Mouse (Mus musculus) MEL (cell line): ENCODE results near the gene Lmnb2. TPM values are rescaled to one million over a fixed set of nuclear protein-coding genes. Genes with fewer than 3 reads are reported as not detected.

Source experiments
- DNase-seq: peaks from one replicate; pipeline ENCODE4 v3.0.0; 2011; ENCODE audit warnings: low read depth, low spot score
- H3K27ac ChIP-seq: 2 replicates; pipeline ENCODE4 v1.5.1; 2012; ENCODE audit warnings: low read depth, mild to moderate bottlenecking, control low read depth, low read length, moderate library complexity; ENCODE audit not compliant: control insufficient read depth
- H3K27me3 ChIP-seq, 2 experiments: fragments of 150-350 bp in 1 of 2; sonication (generic) in 1 of 2; 2 replicates each; pipeline ENCODE4 v1.6.1; 2012; ENCODE audit warnings: low read length in 2 of 2, mild to moderate bottlenecking in 2 of 2, improper control_type of control experiment in 1 of 2, moderate library complexity in 1 of 2; ENCODE audit not compliant: insufficient read depth in 2 of 2, control insufficient read depth in 1 of 2
- H3K36me3 ChIP-seq, 2 experiments: 2 replicates each; pipeline ENCODE4 v1.6.1; 2012 to 2014; ENCODE audit warnings: low read length in 2 of 2, improper control_type of control experiment in 1 of 2, inconsistent platforms in 1 of 2, mild to moderate bottlenecking in 1 of 2; ENCODE audit not compliant: insufficient read depth in 2 of 2, control insufficient read depth in 1 of 2
- H3K4me1 ChIP-seq, 2 experiments: fragments of 150-350 bp in 1 of 2; sonication (generic) in 1 of 2; 2 replicates each; pipeline ENCODE4 v1.6.1; 2012; ENCODE audit warnings: low read length in 2 of 2, improper control_type of control experiment in 1 of 2, mild to moderate bottlenecking in 1 of 2; ENCODE audit not compliant: insufficient read depth in 2 of 2, control insufficient read depth in 1 of 2
- H3K4me3 ChIP-seq, 2 experiments: fragments of 150-350 bp in 1 of 2; sonication (generic) in 1 of 2; 2 replicates each; pipeline ENCODE4 v1.5.1; 2012; ENCODE audit warnings: low read depth in 2 of 2, low read length in 2 of 2, mild to moderate bottlenecking in 2 of 2, moderate library complexity in 2 of 2, control low read depth in 1 of 2, improper control_type of control experiment in 1 of 2; ENCODE audit not compliant: control insufficient read depth in 1 of 2, insufficient read depth in 1 of 2
- H3K79me2 ChIP-seq: 2 replicates; pipeline ENCODE4 v1.6.1; 2012; ENCODE audit warnings: mild to moderate bottlenecking, low read length, moderate library complexity; ENCODE audit not compliant: control insufficient read depth, poor library complexity, insufficient read depth
- H3K9ac ChIP-seq: 2 replicates; pipeline ENCODE4 v1.6.1; 2012; ENCODE audit warnings: low read depth, mild to moderate bottlenecking, control low read depth, low read length, moderate library complexity; ENCODE audit not compliant: control insufficient read depth, poor library complexity, severe bottlenecking
- H3K9me3 ChIP-seq: fragments of 150-350 bp; sonication (generic); replicated peaks from 2 replicates; pipeline ENCODE4 v1.6.1; 2012; ENCODE audit warnings: mild to moderate bottlenecking, low read length, improper control_type of control experiment, moderate library complexity; ENCODE audit not compliant: insufficient read depth
- BHLHE40 ChIP-seq: IDR thresholded peaks from 2 replicates; pipeline ENCODE4 v1.6.1; 2012; ENCODE audit warnings: low read depth, mild to moderate bottlenecking, inconsistent platforms, low read length, improper control_type of control experiment, borderline replicate concordance
- CHD2 ChIP-seq: IDR thresholded peaks from 2 replicates; pipeline ENCODE4 v1.6.1; 2011; ENCODE audit warnings: low read length, improper control_type of control experiment
- CTCF ChIP-seq, 3 experiments: IDR thresholded peaks in 2 of 3; conservative IDR thresholded peaks in 1 of 3; 2 replicates each; pipeline ENCODE4 v1.5.1; 2011 to 2012; ENCODE audit warnings: low read length in 3 of 3, low read depth in 2 of 3, mild to moderate bottlenecking in 2 of 3, improper control_type of control experiment in 1 of 3, inconsistent platforms in 1 of 3, mixed read lengths in 1 of 3, moderate library complexity in 1 of 3; ENCODE audit not compliant: control insufficient read depth in 1 of 3, insufficient read depth in 1 of 3, poor library complexity in 1 of 3, severe bottlenecking in 1 of 3
- ELF1 ChIP-seq: IDR thresholded peaks from 2 replicates; pipeline ENCODE4 v1.6.1; 2014; ENCODE audit warnings: low read depth, mild to moderate bottlenecking, inconsistent platforms, low read length, improper control_type of control experiment, moderate library complexity
- EP300 ChIP-seq, 2 experiments: IDR thresholded peaks; 2 replicates each; pipeline ENCODE4 v1.6.1; 2011; ENCODE audit warnings: improper control_type of control experiment in 2 of 2, low read length in 2 of 2, low read depth in 1 of 2, mild to moderate bottlenecking in 1 of 2
- ETS1 ChIP-seq: IDR thresholded peaks from 2 replicates; pipeline ENCODE4 v1.6.1; 2012; ENCODE audit warnings: low read depth, mild to moderate bottlenecking, inconsistent platforms, low read length, improper control_type of control experiment, moderate library complexity
- GATA1 ChIP-seq: IDR thresholded peaks from 2 replicates; pipeline ENCODE4 v1.6.1; 2011; ENCODE audit warnings: low read depth, low read length, improper control_type of control experiment
- KAT2A ChIP-seq: conservative IDR thresholded peaks from 2 replicates; pipeline ENCODE4 v1.6.1; 2012; ENCODE audit warnings: low read depth, low read length, improper control_type of control experiment, inconsistent platforms
- MAZ ChIP-seq: IDR thresholded peaks from 2 replicates; pipeline ENCODE4 v1.6.1; 2012; ENCODE audit warnings: low read depth, mild to moderate bottlenecking, inconsistent platforms, low read length, improper control_type of control experiment
- MEF2A ChIP-seq: IDR thresholded peaks from 2 replicates; pipeline ENCODE4 v1.6.1; 2014; ENCODE audit warnings: low read depth, mild to moderate bottlenecking, inconsistent platforms, low read length, improper control_type of control experiment; ENCODE audit not compliant: poor library complexity, insufficient replicate concordance, severe bottlenecking; ENCODE audit errors: extremely low read depth
- MYC ChIP-seq: IDR thresholded peaks from 2 replicates; pipeline ENCODE4 v1.6.1; 2011; ENCODE audit warnings: low read depth, mild to moderate bottlenecking, low read length, improper control_type of control experiment, moderate library complexity
- NELFE ChIP-seq: IDR thresholded peaks from 2 replicates; pipeline ENCODE4 v1.6.1; 2011; ENCODE audit warnings: low read depth, low read length, improper control_type of control experiment
- NRF1 ChIP-seq: IDR thresholded peaks from 2 replicates; pipeline ENCODE4 v1.6.1; 2014; ENCODE audit warnings: low read depth, mild to moderate bottlenecking, inconsistent platforms, low read length, improper control_type of control experiment, moderate library complexity; ENCODE audit not compliant: poor library complexity, insufficient read depth, severe bottlenecking
- RAD21 ChIP-seq: IDR thresholded peaks from 2 replicates; pipeline ENCODE4 v1.6.1; 2011; ENCODE audit warnings: mild to moderate bottlenecking, low read depth, low read length, improper control_type of control experiment
- SIN3A ChIP-seq: IDR thresholded peaks from 2 replicates; pipeline ENCODE4 v1.6.1; 2012; ENCODE audit warnings: low read length, improper control_type of control experiment, inconsistent platforms
- SMC3 ChIP-seq: IDR thresholded peaks from 2 replicates; pipeline ENCODE4 v1.6.1; 2011; ENCODE audit warnings: low read depth, low read length, improper control_type of control experiment
- TAL1 ChIP-seq: IDR thresholded peaks from 2 replicates; pipeline ENCODE4 v1.6.1; 2012; ENCODE audit warnings: mild to moderate bottlenecking, inconsistent platforms, low read length, moderate library complexity, mixed read lengths
- TBP ChIP-seq: IDR thresholded peaks from 2 replicates; pipeline ENCODE4 v1.8.0; 2011; ENCODE audit warnings: low read depth, low read length, improper control_type of control experiment
- TCF12 ChIP-seq: IDR thresholded peaks from 2 replicates; pipeline ENCODE4 v1.6.1; 2014; ENCODE audit warnings: low read depth, mild to moderate bottlenecking, inconsistent platforms, low read length, improper control_type of control experiment, moderate library complexity
- UBTF ChIP-seq: IDR thresholded peaks from 2 replicates; pipeline ENCODE4 v1.6.1; 2012; ENCODE audit warnings: low read depth, mild to moderate bottlenecking, inconsistent platforms, low read length, improper control_type of control experiment, moderate library complexity, borderline replicate concordance; ENCODE audit not compliant: insufficient read depth
- USF2 ChIP-seq, 2 experiments: IDR thresholded peaks; 2 replicates each; pipeline ENCODE4 v1.6.1; 2011 to 2012; ENCODE audit warnings: improper control_type of control experiment in 2 of 2, low read length in 2 of 2, borderline replicate concordance in 1 of 2, inconsistent platforms in 1 of 2, low read depth in 1 of 2, mild to moderate bottlenecking in 1 of 2; ENCODE audit not compliant: insufficient read depth in 1 of 2
- ZMIZ1 ChIP-seq: IDR thresholded peaks from 2 replicates; pipeline ENCODE4 v1.6.1; 2012; ENCODE audit warnings: low read depth, mild to moderate bottlenecking, inconsistent platforms, low read length, improper control_type of control experiment, moderate library complexity
- polyA plus RNA-seq, 2 experiments: library from polyadenylated mRNA; stranded (reverse) in 1 of 2; unstranded in 1 of 2; fragments of >175 nt in 1 of 2; fragments of >200 nt in 1 of 2; gene quantifications; 2 replicates each; pipeline versions ENCODE4 v1.2.1 to v1.2.4; 2012; ENCODE audit warnings: low replicate concordance in 2 of 2, low read depth in 1 of 2; ENCODE audit not compliant: insufficient read length in 2 of 2, insufficient read depth in 1 of 2, missing spikeins in 1 of 2
- total RNA-seq: library from RNA; depleted of rRNA; stranded (reverse); fragments of 300-350 nt; gene quantifications from 2 replicates; pipeline ENCODE4 v1.2.3, GENCODE M21; 2012

The Lmnb2 gene
- total and polyA plus RNA-seq, 3 experiments, result 29.9 to 32.8 TPM; not detected in 1

GRCm38 (mm10) chr10:80951761-80952390, 33.8 kb upstream of the Lmnb2 start:
- Histone ChIP-seq H3K27ac (no peak overlapping the region), H3K9me3 (no peaks in the 10 kb centered on the region), H3K36me3 (peaks cover 0 to 19% of the 10 kb centered on the region in 2 experiments; a peak in 2 of 4 replicates), H3K4me1 (peaks cover 5 to 32% of the 10 kb centered on the region in 2 experiments; a peak in 3 of 4 replicates), H3K9ac (no peak overlapping the region), H3K79me2 (no peaks in the 10 kb centered on the region), H3K4me3 (no peak overlapping the region), H3K27me3 (no peaks in the 10 kb centered on the region)
- DNase-seq, result peak; percentile 63
- TF ChIP-seq EP300 (IDR thresholded peaks at IDR 0.05; ENCODE audit: low read depth in 1 of 2, low read length in 2 of 2) (peak in 1 of 2 experiments; percentile 37; a peak in 1 of 4 replicates), SIN3A (0 out of 2 replicates have a peak, but pooled peaks have one; percentile 33), NELFE (no peak), TCF12 (0 out of 2 replicates have a peak, but pooled peaks have one; percentile 19), GATA1 (peak; percentile 68), MYC (peak; percentile 31; the same call in 1 of the 2 replicates)

GRCm38 (mm10) chr10:80950314-80950713, 32.3 kb upstream of the Lmnb2 start:
- no peaks in the 10 kb centered on the region for H3K9me3 ChIP-seq
- peaks cover 5 to 32% of the 10 kb centered on the region in 2 experiments; a peak in 3 of 4 replicates for H3K4me1 ChIP-seq
- no peak overlapping the region for H3K4me3 ChIP-seq
- TF ChIP-seq USF2 (IDR thresholded peaks at IDR 0.05; ENCODE audit: borderline replicate concordance in 1 of 2, insufficient read depth in 1 of 2, low read depth in 1 of 2, low read length in 2 of 2) (no peak), ELF1 (no peak), ZMIZ1 (no peak), EP300 (IDR thresholded peaks at IDR 0.05; ENCODE audit: low read depth in 1 of 2, low read length in 2 of 2) (no peak), TBP (no peak), TAL1 (no peak)
- no peak overlapping the region for H3K27ac ChIP-seq
- no peaks in the 10 kb centered on the region for H3K79me2 ChIP-seq
- peaks cover 0 to 19% of the 10 kb centered on the region in 2 experiments; a peak in 2 of 4 replicates for H3K36me3 ChIP-seq
- H3K27me3 ChIP-seq, result no peaks in the 10 kb centered on the region
- H3K9ac ChIP-seq, result no peak overlapping the region
- peak; percentile 40 for DNase-seq

- H3K79me2 ChIP-seq, result no peaks in the 10 kb centered on the region
- TF ChIP-seq NELFE (no peak), TCF12 (no peak), TAL1 (no peak), CHD2 (no peak), MEF2A (no peak), ETS1 (no peak), KAT2A (no peak), NRF1 (no peak), MAZ (no peak), CTCF (IDR thresholded peaks at IDR 0.05 in 2 of 3, conservative IDR thresholded peaks at IDR 0.05 in 1 of 3; ENCODE audit: control insufficient read depth in 1 of 3, insufficient read depth in 1 of 3, low read depth in 2 of 3, low read length in 3 of 3, poor library complexity in 1 of 3, severe bottlenecking in 1 of 3) (no peak), GATA1 (no peak), SMC3 (no peak), USF2 (IDR thresholded peaks at IDR 0.05; ENCODE audit: borderline replicate concordance in 1 of 2, insufficient read depth in 1 of 2, low read depth in 1 of 2, low read length in 2 of 2) (no peak), BHLHE40 (no peak), UBTF (no peak), ELF1 (no peak), SIN3A (no peak), RAD21 (no peak), ZMIZ1 (no peak)
- H3K9ac ChIP-seq, result peak overlapping the region; percentile 32
- no peak for DNase-seq
- peaks cover 0 to 19% of the 10 kb centered on the region in 2 experiments; a peak in 2 of 4 replicates for H3K36me3 ChIP-seq
- no peaks in the 10 kb centered on the region for H3K9me3 ChIP-seq
- no peak overlapping the region for H3K27ac ChIP-seq
- no peaks in the 10 kb centered on the region for H3K27me3 ChIP-seq
- H3K4me1 ChIP-seq, result peaks cover 5 to 32% of the 10 kb centered on the region in 2 experiments; a peak in 3 of 4 replicates
- H3K4me3 ChIP-seq, result peak overlapping the region in 1 of 2 experiments; percentile 42; a peak in 2 of 4 replicates
Observed at GRCm38 (mm10) chr10:80949081-80949480, 31.0 kb upstream of the Lmnb2 start.
